Mouse (Mus musculus) limb, embryonic 11.5 days (tissue): ENCODE data around the gene Pard6a. TPM values are rescaled to one million over a fixed set of nuclear protein-coding genes. Genes with fewer than 3 reads are reported as not detected.

Experiments used
- ATAC-seq: fragments of 200-750 bp; cut with Nextera tagmentation; 2 replicates; pipeline ENCODE4 v1.8.0; 2017; ENCODE audit warnings: low read depth; ENCODE audit not compliant: insufficient number of reproducible peaks, low FRiP score, low TSS enrichment
- DNase-seq: peaks from one replicate; pipeline ENCODE4 v3.0.0-alpha.2; 2015; ENCODE audit warnings: low spot score
- H3K27ac ChIP-seq: fragments of 300-500 bp; sonication (generic); replicated peaks from 2 replicates; pipeline ENCODE4 v1.5.1; 2014; ENCODE audit warnings: low read depth, mild to moderate bottlenecking, low read length
- H3K27me3 ChIP-seq: fragments of 300-500 bp; sonication (generic); 2 replicates; pipeline ENCODE4 v1.6.1; 2014; ENCODE audit warnings: mild to moderate bottlenecking, low read length, mixed read lengths; ENCODE audit not compliant: control insufficient read depth, insufficient read depth
- H3K36me3 ChIP-seq: fragments of 300-500 bp; sonication (generic); 2 replicates; pipeline ENCODE4 v1.6.1; 2014; ENCODE audit warnings: mild to moderate bottlenecking, low read length, moderate library complexity, mixed read lengths; ENCODE audit not compliant: control insufficient read depth, insufficient read depth
- H3K4me1 ChIP-seq: fragments of 300-500 bp; sonication (generic); 2 replicates; pipeline ENCODE4 v1.6.1; 2014; ENCODE audit warnings: low read length, mixed read lengths; ENCODE audit not compliant: control insufficient read depth, insufficient read depth
- H3K4me2 ChIP-seq: fragments of 300-500 bp; sonication (generic); 2 replicates; pipeline ENCODE4 v1.6.1; 2014; ENCODE audit warnings: low read depth, mild to moderate bottlenecking, moderate library complexity; ENCODE audit not compliant: severe bottlenecking
- H3K4me3 ChIP-seq: fragments of 300-500 bp; sonication (generic); 2 replicates; pipeline ENCODE4 v1.5.1; 2014; ENCODE audit warnings: low read depth, low read length
- H3K9ac ChIP-seq: fragments of 300-500 bp; sonication (generic); 2 replicates; pipeline ENCODE4 v1.6.1; 2014; ENCODE audit warnings: mild to moderate bottlenecking, low read length
- H3K9me3 ChIP-seq: fragments of 300-500 bp; sonication (generic); 2 replicates; pipeline ENCODE4 v1.6.1; 2016; ENCODE audit warnings: low read length; ENCODE audit not compliant: control insufficient read depth
- WGBS: fragments of 180-500 bp; shearing (Covaris S2); extraction: QIAGEN DNeasy Blood & Tissue Kit; methylation state at CpG from one replicate; pipeline ENCODE4 v1.1.7; 2014; 5-methylcytosine and 5-hydroxymethylcytosine counted together
- polyA plus RNA-seq: library from polyadenylated mRNA; unstranded; fragments of >200 nt; fragmentation: Nextera tagmentation; extraction: Ambion mirVana; gene quantifications from 2 replicates; pipeline ENCODE4 v1.2.1, GENCODE M21; 2014

Pard6a gene
- polyA plus RNA-seq, 1 experiment from 2014 or later, result 14.6 TPM

DNA sequence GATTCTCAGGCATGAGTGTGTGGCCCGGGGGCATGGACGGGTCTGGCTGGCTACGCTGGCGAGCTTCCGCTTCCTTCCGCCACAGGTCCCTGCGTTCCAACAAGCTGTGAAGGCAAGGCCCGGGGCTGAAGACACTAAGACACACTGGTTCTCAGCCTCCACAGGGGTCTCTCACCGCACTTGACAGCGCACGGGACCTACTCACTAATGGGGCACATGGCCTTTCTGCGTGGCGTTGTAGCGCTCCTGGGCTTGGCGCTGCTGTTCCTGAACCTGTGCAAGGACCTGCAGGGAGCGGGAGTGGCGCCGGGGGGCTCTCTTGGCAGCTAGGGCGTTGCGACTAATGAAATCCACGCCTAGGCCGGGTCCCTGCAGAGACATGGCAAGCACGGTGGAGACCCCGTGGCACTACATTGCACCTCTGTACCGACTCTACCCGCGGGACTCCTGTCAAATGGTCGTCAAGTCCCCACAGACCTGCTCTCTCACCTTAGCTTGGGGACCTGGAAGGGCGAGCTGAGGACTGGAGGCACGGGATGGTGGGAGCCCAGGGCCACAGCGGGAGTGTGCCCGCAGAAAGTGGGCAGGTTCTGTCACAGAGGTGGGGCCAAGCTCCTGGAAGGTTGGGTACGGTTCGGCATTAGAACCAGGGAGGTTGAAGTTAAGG is 3.3 kb downstream of the Pard6a start:
- Histone ChIP-seq H3K4me2 (no peak overlapping the region), H3K9ac (no peak overlapping the region), H3K27ac (no peak overlapping the region), H3K4me1 (peaks cover 15% of the 10 kb centered on the region), H3K4me3 (no peak overlapping the region), H3K9me3 (no peaks in the 10 kb centered on the region), H3K36me3 (peaks cover 2% of the 10 kb centered on the region; the same call in 1 of the 2 replicates), H3K27me3 (no peaks in the 10 kb centered on the region)
- WGBS, result 92% methylated on average over 34 of the region's 34 CpGs
- DNase-seq, result no peak
- no peak for ATAC-seq

DNA sequence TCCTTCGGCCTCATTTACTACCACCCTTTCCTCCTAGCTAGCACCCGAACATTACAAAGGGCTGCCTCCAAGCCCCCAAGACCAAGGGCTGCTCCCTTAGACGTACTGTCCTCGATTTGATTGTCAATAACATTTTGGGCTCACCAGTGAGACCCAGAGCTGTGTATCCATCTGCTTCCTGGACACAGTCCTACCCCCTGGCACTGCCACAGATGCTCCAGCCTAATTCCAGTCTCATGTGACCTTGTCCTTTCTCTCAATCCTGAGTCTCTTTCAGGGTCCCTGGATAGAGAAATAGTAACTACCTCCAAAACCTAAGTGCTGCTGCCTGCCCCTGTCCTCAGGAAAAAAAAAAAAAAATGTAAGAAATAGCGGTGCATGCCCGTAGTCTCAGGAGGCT is 4.0 kb downstream of the Pard6a start:
- H3K4me2 ChIP-seq, result no peak overlapping the region
- no peak for DNase-seq
- no peak overlapping the region; the same call in 1 of the 2 replicates for H3K9ac ChIP-seq
- no peak overlapping the region for H3K27ac ChIP-seq
- no peak overlapping the region for H3K4me3 ChIP-seq
- H3K36me3 ChIP-seq, result peaks cover 2% of the 10 kb centered on the region; the same call in 1 of the 2 replicates
- WGBS, result 91% methylated on average over 6 of the region's 6 CpGs
- H3K4me1 ChIP-seq, result peaks cover 12% of the 10 kb centered on the region
- no peak for ATAC-seq
- H3K9me3 ChIP-seq, result no peaks in the 10 kb centered on the region
- no peaks in the 10 kb centered on the region for H3K27me3 ChIP-seq

- ATAC-seq, result no peak
- no peak for DNase-seq
- no peaks in the 10 kb centered on the region for H3K9me3 ChIP-seq
- H3K27me3 ChIP-seq, result no peaks in the 10 kb centered on the region
- WGBS, result 85% methylated on average over 12 of the region's 12 CpGs
- peaks cover 2% of the 10 kb centered on the region; the same call in 1 of the 2 replicates for H3K36me3 ChIP-seq
- peaks cover 8% of the 10 kb centered on the region for H3K4me1 ChIP-seq
- no peak overlapping the region for H3K27ac ChIP-seq
- H3K4me3 ChIP-seq, result no peak overlapping the region
- H3K4me2 ChIP-seq, result peak overlapping the region; percentile 59
- H3K9ac ChIP-seq, result peak overlapping the region; percentile 73; the same call in 1 of the 2 replicates
These were observed 5.5 kb downstream of the Pard6a start for GRCm38 (mm10) chr8:105706426-105706825.

GRCm38 (mm10) chr8:105707498-105708403 is 6.8 kb downstream of the Pard6a start, which contains the start of the genes 4933405L10Rik and Enkd1:
Gene 4933405L10Rik, plus strand, starts transcription at chr8:105707655.
Gene Enkd1, minus strand, starts transcription at chr8:105708210.
- peak within 1 kb of the TSS; percentile 73 for H3K9ac ChIP-seq
- WGBS, result under 1% methylated on average over 55 of the region's 55 CpGs
- 0 out of 2 replicates have a peak within 1 kb of the TSS, but pooled peaks have one; percentile 1 for H3K27ac ChIP-seq
- peak within 1 kb of the TSS; percentile 59 for H3K4me2 ChIP-seq
- H3K4me1 ChIP-seq, result peaks cover 5% of the 10 kb centered on the region
- peak within 1 kb of the TSS; percentile 70 for H3K4me3 ChIP-seq
- DNase-seq, result peak; percentile 96
- H3K9me3 ChIP-seq, result no peaks in the 10 kb centered on the region
- no peaks in the 10 kb centered on the region for H3K27me3 ChIP-seq
- peak; percentile 90 for ATAC-seq
- peaks cover 2% of the 10 kb centered on the region; the same call in 1 of the 2 replicates for H3K36me3 ChIP-seq

GRCm38 (mm10) chr8:105708675-105709074 is 7.7 kb downstream of the Pard6a start:
- Histone ChIP-seq H3K9me3 (no peaks in the 10 kb centered on the region), H3K4me1 (peaks cover 5% of the 10 kb centered on the region), H3K4me2 (no peak overlapping the region), H3K27me3 (no peaks in the 10 kb centered on the region), H3K4me3 (no peak overlapping the region), H3K9ac (no peak overlapping the region), H3K27ac (no peak overlapping the region), H3K36me3 (peaks cover 2% of the 10 kb centered on the region; the same call in 1 of the 2 replicates)
- no peak for ATAC-seq
- no peak for DNase-seq
- 92% methylated on average over 8 of the region's 8 CpGs for WGBS

DNA sequence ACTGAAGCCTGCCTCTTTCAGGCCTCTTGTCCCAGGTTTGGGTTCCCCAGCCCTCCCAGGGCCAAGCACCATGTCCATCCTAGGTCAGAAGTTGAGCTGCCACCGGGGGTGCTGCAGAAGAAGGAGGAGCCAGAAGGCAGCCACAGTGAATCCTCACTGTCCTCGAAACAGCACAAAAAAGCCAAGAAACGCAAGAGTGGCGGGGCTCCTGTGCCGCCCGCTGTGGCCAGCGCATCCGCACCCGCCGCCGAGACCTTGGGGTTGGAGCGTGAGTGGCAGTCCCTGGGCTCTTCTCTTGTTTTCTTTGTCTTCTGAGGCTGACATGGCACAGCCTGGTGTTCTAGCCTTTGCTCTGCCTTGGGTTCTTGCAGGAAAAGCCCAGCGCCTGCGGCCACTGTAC is 8.4 kb downstream of the Pard6a start:
- Histone ChIP-seq H3K27me3 (no peaks in the 10 kb centered on the region), H3K9ac (no peak overlapping the region), H3K4me2 (no peak overlapping the region), H3K36me3 (peaks cover 2% of the 10 kb centered on the region; the same call in 1 of the 2 replicates), H3K9me3 (no peaks in the 10 kb centered on the region), H3K27ac (no peak overlapping the region), H3K4me3 (no peak overlapping the region), H3K4me1 (peaks cover 5% of the 10 kb centered on the region)
- ATAC-seq (no peak), DNase-seq (no peak)
- 75% methylated on average over 14 of the region's 14 CpGs for WGBS

GRCm38 (mm10) chr8:105712286-105712685 is 11.3 kb downstream of the Pard6a start:
- no peaks in the 10 kb centered on the region; the same call in 1 of the 2 replicates for H3K36me3 ChIP-seq

DNA sequence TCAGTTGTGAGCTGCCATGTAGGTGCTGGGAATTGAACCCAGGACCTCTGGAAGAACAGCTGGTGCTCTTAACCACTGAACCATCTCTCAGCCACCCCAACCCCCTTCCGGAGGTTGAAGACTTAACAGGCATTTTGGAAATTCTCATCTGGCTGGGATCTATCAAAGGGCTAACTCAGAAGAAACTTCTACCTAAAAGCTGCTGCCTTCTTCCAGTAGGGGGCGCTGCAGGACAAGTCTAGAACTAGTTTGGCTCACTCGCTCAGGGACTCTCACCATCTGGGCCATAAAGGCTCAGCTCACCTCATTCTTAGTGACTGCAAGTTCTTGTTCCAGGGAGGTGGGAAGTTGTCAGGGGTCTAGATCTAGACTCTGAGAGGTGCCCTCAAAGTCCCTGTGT is 13.2 kb downstream of the Pard6a start:
- no peaks in the 10 kb centered on the region for H3K27me3 ChIP-seq
- H3K4me1 ChIP-seq, result no peaks in the 10 kb centered on the region
- H3K9me3 ChIP-seq, result no peaks in the 10 kb centered on the region
- H3K4me3 ChIP-seq, result no peak overlapping the region
- ATAC-seq, result no peak
- no peak overlapping the region for H3K27ac ChIP-seq
- H3K36me3 ChIP-seq, result no peaks in the 10 kb centered on the region; the same call in 1 of the 2 replicates
- DNase-seq, result peak; percentile 95
- 3% methylated on average over 3 of the region's 3 CpGs for WGBS
- no peak overlapping the region for H3K4me2 ChIP-seq
- no peak overlapping the region for H3K9ac ChIP-seq

More at GRCm38 (mm10) chr8:105712286-105712685, 11.3 kb downstream of the Pard6a start:
- no peaks in the 10 kb centered on the region for H3K27me3 ChIP-seq
- H3K4me2 ChIP-seq, result no peak overlapping the region
- ATAC-seq (no peak), DNase-seq (no peak)
- H3K4me1 ChIP-seq, result no peaks in the 10 kb centered on the region
- H3K9ac ChIP-seq, result no peak overlapping the region
- H3K27ac ChIP-seq, result no peak overlapping the region
- 83% methylated on average over 3 of the region's 3 CpGs for WGBS
- H3K9me3 ChIP-seq, result no peaks in the 10 kb centered on the region
- no peak overlapping the region for H3K4me3 ChIP-seq
